In genomic region chr2:18513435-18513834, GRCm38 (mm10) we compare ENCODE assay signal across 12 mouse cellular contexts.
DNase-seq lines count a peak whose midpoint lies in the region; ATAC-seq and TF ChIP-seq lines count a peak whose summit lies in the region.
"Had no signal": no experiment of that assay in that cellular context is flagged by ENCODE, and none has a peak within 500 bp of the region (broad histone marks: within the 10 kb centered on the region; RNA-seq: fewer than 3 reads in every experiment).

No protein-coding gene starts in this region.

- H3K36me3 ChIP-seq in heart, adult 2 months (ENCODE audit: control insufficient read depth, insufficient read depth, low read length) = no peaks in the 10 kb centered on the region
- no peaks in the 10 kb centered on the region for H3K36me3 ChIP-seq in midbrain, postnatal 0 days (ENCODE audit: insufficient read depth, low read length)
- no peaks in the 10 kb centered on the region for H3K36me3 ChIP-seq in midbrain, embryonic 16.5 days (ENCODE audit: control insufficient read depth, insufficient read depth, low read length)
- H3K36me3 ChIP-seq in splenic B cell, adult 2 months (ENCODE audit: control insufficient read depth, insufficient read depth, low read length, poor library complexity, severe bottlenecking) = no peaks in the 10 kb centered on the region
- no peaks in the 10 kb centered on the region for H3K36me3 ChIP-seq in kidney, adult 2 months (ENCODE audit: control insufficient read depth, insufficient read depth, low read length)

- H3K9ac ChIP-seq in heart, adult 2 months (ENCODE audit: low read depth, low read length) = no peak overlapping the region
- no peak overlapping the region for H3K9ac ChIP-seq in midbrain, postnatal 0 days (replicated peaks; ENCODE audit: low read length, poor library complexity, severe bottlenecking)
- no peak overlapping the region for H3K9ac ChIP-seq in midbrain, embryonic 16.5 days (ENCODE audit: low read depth, low read length)

- TF ChIP-seq CTCF in heart, adult 2 months (IDR thresholded peaks at IDR 0.05) = peak; percentile 46
- TF ChIP-seq CTCF in midbrain, postnatal 0 days (IDR thresholded peaks at IDR 0.05) = peak; percentile 33
- no peak; the same call in 1 of the 2 replicates for TF ChIP-seq CTCF in kidney, adult 2 months (conservative IDR thresholded peaks at IDR 0.05; ENCODE audit: insufficient read depth, insufficient read length, low read depth, low read length)

- no peaks in the 10 kb centered on the region for H3K27me3 ChIP-seq in heart, adult 2 months (ENCODE audit: control insufficient read depth, insufficient read depth, low read length)
- H3K27me3 ChIP-seq in midbrain, postnatal 0 days (ENCODE audit: insufficient read depth, low read length) = no peaks in the 10 kb centered on the region
- H3K27me3 ChIP-seq in midbrain, embryonic 16.5 days (ENCODE audit: control insufficient read depth, insufficient read depth, low read depth, low read length) = no peaks in the 10 kb centered on the region
- H3K27me3 ChIP-seq in splenic B cell, adult 2 months (ENCODE audit: control insufficient read depth, insufficient read depth, low read length, poor library complexity, severe bottlenecking) = no peaks in the 10 kb centered on the region
- no peaks in the 10 kb centered on the region for H3K27me3 ChIP-seq in kidney, adult 2 months (replicated peaks; ENCODE audit: control insufficient read depth, insufficient read depth, low read length)

- no peaks in the 10 kb centered on the region for H3K4me1 ChIP-seq in heart, adult 2 months (ENCODE audit: control insufficient read depth, insufficient read depth, low read length)
- H3K4me1 ChIP-seq in midbrain, postnatal 0 days (ENCODE audit: insufficient read depth, low read length) = no peaks in the 10 kb centered on the region
- H3K4me1 ChIP-seq in midbrain, embryonic 16.5 days (ENCODE audit: control insufficient read depth, insufficient read depth, low read length) = no peaks in the 10 kb centered on the region
- H3K4me1 ChIP-seq in kidney, adult 2 months (ENCODE audit: control insufficient read depth, insufficient read depth, low read length) = no peaks in the 10 kb centered on the region

- no peak for TF ChIP-seq POLR2A in heart, adult 2 months (IDR thresholded peaks at IDR 0.05; ENCODE audit: insufficient read depth, low read depth, low read length)
- TF ChIP-seq POLR2A in kidney, adult 2 months (IDR thresholded peaks at IDR 0.05; ENCODE audit: low read depth, low read length) = no peak

- no peaks in the 10 kb centered on the region for H3K79me2 ChIP-seq in heart, adult 2 months (replicated peaks; ENCODE audit: control insufficient read depth, insufficient read depth, low read length)

- H3K9me3 ChIP-seq in midbrain, postnatal 0 days (ENCODE audit: low read length) = no peaks in the 10 kb centered on the region
- H3K9me3 ChIP-seq in midbrain, embryonic 16.5 days (replicated peaks; ENCODE audit: control insufficient read depth, low read length, poor library complexity, severe bottlenecking) = 0 out of 2 replicates have a peak, but pooled peaks cover 3% of the 10 kb centered on the region

- no peak for DNase-seq in heart, adult 2 months
- DNase-seq in heart, adult 11 months = no peak
- DNase-seq in midbrain, postnatal 0 days (ENCODE audit: low spot score) = peak; percentile 9
- peak; percentile 13 for DNase-seq in adipocyte (ENCODE audit: low spot score)
- DNase-seq in splenic B cell, adult 2 months (ENCODE audit: low read depth, low spot score) = peak; percentile 28
- DNase-seq in layer of hippocampus, adult 9-10 months (ENCODE audit: low spot score) = no peak
- DNase-seq in kidney, adult 2 months = no peak
- DNase-seq: lung, postnatal 14 days; right cerebral cortex, adult 18-20 months had no signal

- H3K27ac ChIP-seq in heart, adult 2 months = no peak overlapping the region
- no peak overlapping the region for H3K27ac ChIP-seq in midbrain, postnatal 0 days (ENCODE audit: low read depth, low read length)
- H3K27ac ChIP-seq in midbrain, embryonic 16.5 days (ENCODE audit: low read length) = no peak overlapping the region
- no peak overlapping the region for H3K27ac ChIP-seq in kidney, adult 2 months (ENCODE audit: insufficient read depth, low read depth, low read length)
- H3K27ac ChIP-seq: left cerebral cortex, adult 2 months had no signal

- intact Hi-C loops in heart, adult 2 months (cut with DNase I) = no loop called here

- no peak for TF ChIP-seq EP300 in heart, adult 2 months (IDR thresholded peaks at IDR 0.05; ENCODE audit: insufficient read depth, low read depth, low read length)

- no peak for ATAC-seq in midbrain, postnatal 0 days (ENCODE audit: low FRiP score)
- ATAC-seq in midbrain, embryonic 16.5 days = no peak

- H3K4me3 ChIP-seq in heart, adult 2 months = no peak overlapping the region
- H3K4me3 ChIP-seq in midbrain, postnatal 0 days (ENCODE audit: low read depth, low read length) = no peak overlapping the region
- no peak overlapping the region for H3K4me3 ChIP-seq in midbrain, embryonic 16.5 days (ENCODE audit: low read depth, low read length)
- no peak overlapping the region for H3K4me3 ChIP-seq in kidney, adult 2 months (ENCODE audit: insufficient read depth, low read depth, low read length)
- H3K4me3 ChIP-seq: left cerebral cortex, adult 2 months; myocyte had no signal

- no peak overlapping the region for H3K4me2 ChIP-seq in midbrain, postnatal 0 days (ENCODE audit: low read depth, low read length, poor library complexity, severe bottlenecking)
- H3K4me2 ChIP-seq in midbrain, embryonic 16.5 days (ENCODE audit: low read length) = no peak overlapping the region

Comparison
In these comparisons a context has a peak if more than half of its experiments do, and no peak if none do; other contexts are left out.
1. DNase-seq: peak in midbrain, postnatal 0 days (single experiment), adipocyte (single experiment) and splenic B cell, adult 2 months (single experiment); none in heart, adult 2 months (0 of 2), heart, adult 11 months (single experiment), layer of hippocampus, adult 9-10 months (single experiment) and kidney, adult 2 months (single experiment).